Mouse (Mus musculus): ENCODE measurements at regions not wholly inside any gene's neighbourhood (a gene's known extent, or its start where the extent isn't known, plus 50 kb on each side); places are given as distances from the start of the nearest gene placed in this dataset.

- DNase-seq = no peak
These were observed 263.5 kb downstream of the Tecrl start for GRCm38 (mm10) chr5:83091483-83091882.

DNA sequence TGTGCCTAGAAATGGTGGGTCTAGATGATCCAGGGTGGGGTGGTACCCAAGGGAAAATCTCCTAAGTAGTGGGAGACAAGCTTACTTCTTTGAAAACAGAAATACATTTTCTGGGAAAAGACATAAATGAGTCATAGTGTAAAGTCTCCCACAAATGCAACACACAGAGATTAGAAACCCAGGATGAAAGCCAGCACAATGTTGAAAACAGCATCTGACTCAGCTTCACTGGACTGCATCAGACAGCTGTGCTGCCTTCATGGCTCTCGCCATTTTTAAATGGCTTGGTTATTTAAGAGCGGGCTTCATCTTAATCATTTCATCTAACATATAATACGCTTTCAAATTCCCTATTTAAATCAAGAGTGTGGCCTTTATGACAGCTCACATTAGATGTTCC, 300.2 kb downstream of the Tecrl start:
- no peak for DNase-seq

GRCm38 (mm10) chr5:83047214-83047613, 307.8 kb downstream of the Tecrl start:
- DNase-seq = no peak

DNA sequence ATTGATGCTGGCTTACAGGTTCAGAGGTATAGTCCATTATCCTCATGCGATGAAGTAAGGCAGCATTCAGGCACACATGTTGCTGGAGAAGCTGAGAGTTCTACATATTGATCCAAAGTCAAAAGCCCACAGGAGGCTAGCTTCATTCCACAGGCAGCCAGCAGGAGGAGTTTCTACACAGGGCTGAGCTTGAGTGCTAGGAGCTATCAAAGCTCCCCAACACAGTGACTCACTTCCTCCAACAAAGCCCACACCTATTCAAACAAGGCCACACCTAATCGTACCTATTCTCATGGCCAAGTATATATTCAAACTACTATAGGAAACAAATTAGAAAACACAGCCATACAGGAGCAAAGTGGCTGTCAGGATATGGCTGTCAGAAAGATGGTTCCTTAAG, 325.3 kb downstream of the Tecrl start:
- DNase-seq = no peak

DNA sequence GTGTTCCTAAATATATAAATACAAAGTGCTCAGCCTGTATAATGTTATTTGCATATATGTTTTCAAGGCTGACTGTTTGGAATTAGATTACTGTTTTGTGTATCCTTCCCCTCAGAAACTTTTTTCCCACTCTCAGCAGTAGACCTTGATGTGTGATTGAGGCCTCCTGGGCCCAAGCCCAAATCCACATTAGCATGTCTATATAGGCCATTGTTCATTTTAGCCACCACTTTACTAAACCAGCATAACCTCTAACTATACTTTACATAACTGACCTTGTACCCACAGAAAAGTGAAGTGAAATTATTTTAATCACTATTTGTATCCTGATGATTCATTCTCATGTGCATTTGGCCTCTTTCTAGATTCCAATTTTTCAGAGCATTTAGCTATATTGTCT, 349.0 kb downstream of the Tecrl start:
- DNase-seq = no peak

GRCm38 (mm10) chr5:82989056-82989455, 365.9 kb downstream of the Tecrl start:
- peak; percentile 18 for DNase-seq

- DNase-seq = no peak
These were observed 385.7 kb downstream of the Tecrl start for GRCm38 (mm10) chr5:82969315-82969714.

DNA sequence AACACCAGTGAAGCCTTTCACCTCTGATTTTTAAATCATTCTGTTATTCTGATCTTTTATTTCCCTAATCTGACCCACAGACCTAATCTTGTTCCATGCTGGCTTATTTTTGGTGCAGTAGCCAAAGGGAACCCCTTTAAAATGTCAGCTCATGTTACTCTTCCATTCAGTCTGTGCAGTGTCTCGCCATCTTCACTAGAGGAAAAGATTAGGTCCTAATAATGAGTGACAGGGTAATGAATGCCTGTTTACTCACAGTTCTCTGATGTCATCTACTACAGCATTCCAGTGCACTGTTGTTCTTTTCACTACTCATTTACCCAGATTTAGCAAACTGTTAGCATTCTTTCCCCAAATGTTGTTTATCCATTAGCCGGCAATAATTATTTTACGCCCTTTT, 388.2 kb downstream of the Tecrl start:
- DNase-seq = no peak

- DNase-seq = peak; percentile 68
These were observed 388.8 kb downstream of the Tecrl start for GRCm38 (mm10) chr5:82966180-82966579.

DNA sequence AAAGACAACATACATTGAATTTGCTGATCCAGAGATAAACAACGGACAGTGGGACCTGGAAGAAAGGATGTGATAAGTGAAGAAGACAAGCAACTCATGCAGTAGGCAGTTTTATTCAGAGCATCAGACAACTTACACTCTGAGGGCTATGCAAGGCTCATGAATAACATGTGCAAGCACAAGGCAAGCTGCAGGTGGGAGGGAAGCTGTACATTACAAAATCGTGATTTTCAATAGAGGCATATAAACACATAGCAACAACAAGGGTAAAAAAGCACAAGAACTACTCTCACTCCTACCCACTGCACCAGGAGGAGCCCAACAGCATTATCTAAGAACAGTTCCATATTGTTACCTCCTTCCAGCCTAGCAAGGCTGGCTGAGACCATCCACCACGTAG, 390.5 kb downstream of the Tecrl start:
- no peak for DNase-seq

DNA sequence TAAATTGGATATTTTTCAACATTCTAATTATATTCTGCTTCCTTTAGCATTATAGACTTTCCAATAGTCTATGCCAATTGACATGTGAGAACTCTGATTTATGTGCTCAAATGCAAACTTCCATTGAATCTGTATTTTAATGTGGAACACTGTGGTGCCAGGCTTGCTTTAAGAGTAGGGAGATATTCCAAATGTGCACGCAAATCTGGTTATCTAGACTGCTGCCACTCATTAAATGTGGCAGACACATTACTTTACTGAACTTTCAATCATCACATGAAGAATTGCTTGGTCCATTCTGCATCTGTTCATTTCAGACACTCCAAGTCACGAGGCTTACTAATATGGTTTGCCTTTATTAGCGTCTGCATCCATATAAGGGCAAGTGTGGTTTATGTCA, 399.0 kb downstream of the Tecrl start:
- no peak for DNase-seq

DNA sequence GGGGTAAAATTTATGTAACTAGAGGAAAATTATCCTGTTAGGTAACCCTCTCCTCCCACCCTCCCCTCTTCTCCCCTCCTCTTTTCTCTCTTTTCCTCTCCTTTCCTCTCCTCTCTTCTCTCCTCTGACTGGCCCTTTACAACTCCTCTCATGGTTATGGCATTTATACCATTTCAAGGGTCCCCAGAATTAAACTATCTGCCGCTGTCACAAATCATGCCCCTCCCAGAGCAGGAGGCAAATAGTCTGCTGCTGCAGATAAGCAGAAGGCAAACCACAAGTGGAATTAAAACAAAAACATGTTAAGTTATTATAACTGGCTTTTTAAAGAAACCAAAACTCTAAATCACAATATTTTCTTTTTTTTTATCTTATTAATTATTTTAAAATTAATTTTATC, 407.9 kb downstream of the Tecrl start:
- no peak for DNase-seq

DNA sequence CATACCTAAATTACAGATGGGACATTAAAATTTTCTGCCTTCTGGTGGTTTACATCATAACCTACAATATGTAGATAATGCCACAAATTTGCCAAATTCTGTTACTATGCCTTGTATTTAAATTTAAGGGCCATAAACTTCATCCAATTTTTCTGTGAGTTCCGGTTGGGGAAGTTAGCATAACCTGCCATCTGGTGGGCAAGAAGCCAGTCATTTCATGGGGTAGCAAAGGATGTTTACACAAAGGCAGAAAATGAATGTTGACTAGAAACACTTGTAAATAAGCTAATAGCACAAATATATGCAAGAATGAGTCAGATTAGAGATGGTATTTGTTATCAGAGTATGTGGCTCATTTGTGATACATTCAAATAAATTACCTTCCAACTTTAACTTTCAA, 415.2 kb downstream of the Tecrl start:
- DNase-seq = no peak

- no peak for DNase-seq
These were observed 455.6 kb downstream of the Tecrl start for GRCm38 (mm10) chr5:82899347-82899746.

DNA sequence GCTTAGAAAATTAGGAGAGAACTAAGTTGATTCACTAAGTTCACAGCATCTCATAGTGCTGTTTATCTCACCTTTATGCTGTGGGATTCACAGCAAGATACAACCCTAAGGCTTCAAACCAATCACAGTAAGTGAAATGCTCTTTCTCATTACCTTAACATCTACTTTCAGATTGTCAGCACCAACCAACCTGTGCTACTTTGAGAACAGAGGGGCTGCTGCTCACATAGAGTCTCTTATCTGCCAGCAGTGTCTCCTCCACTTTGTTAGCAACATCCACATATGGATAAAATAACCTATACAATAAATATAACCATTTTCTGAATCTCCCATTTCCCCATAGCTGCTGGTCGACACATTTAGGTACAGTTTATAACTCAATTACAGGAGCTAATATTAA, 456.1 kb downstream of the Tecrl start:
- DNase-seq = no peak

- DNase-seq = no peak
These were observed 456.6 kb downstream of the Tecrl start for GRCm38 (mm10) chr5:82898389-82898788.

- DNase-seq = no peak
These were observed 485.7 kb downstream of the Tecrl start for GRCm38 (mm10) chr5:82869264-82869663.

DNA sequence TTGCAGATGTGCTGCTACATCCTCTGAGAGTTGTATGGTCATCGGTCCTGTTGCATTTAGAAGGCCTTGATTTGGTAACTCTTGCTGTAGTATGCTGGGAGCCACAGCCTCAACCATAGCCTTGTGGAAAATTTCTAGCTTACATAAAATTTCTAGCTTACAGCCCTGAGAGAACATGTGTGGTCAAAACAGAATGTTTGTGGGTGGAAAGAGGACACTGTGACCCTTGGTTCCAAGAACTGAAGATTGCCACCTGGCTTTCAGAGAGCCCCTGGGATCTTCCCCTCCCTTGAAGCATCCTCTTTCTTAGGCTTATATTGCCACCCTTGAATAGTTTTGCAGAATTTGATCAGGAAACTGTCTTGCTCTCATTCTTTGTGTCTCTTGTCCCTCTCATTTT, 490.6 kb downstream of the Tecrl start:
- no peak for DNase-seq

DNA sequence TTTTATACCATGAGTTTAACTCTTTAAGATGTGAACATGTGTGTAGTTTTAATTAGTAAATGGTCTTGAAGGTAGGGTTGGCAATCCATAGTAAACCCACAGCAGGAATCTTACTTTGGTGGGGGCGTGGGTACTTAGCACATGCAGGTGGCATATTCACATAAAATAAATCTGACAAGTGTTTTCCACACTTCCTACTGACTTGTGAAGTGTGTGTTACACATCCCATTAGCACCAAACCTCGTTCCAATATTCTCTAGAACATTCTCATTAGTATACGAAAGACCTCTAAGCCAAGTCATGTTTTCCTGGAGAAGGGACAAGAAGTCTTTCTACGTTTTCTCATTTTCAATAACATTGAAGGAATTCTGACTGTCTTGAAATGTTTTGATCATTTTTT, 529.7 kb downstream of the Tecrl start:
- DNase-seq = no peak

DNA sequence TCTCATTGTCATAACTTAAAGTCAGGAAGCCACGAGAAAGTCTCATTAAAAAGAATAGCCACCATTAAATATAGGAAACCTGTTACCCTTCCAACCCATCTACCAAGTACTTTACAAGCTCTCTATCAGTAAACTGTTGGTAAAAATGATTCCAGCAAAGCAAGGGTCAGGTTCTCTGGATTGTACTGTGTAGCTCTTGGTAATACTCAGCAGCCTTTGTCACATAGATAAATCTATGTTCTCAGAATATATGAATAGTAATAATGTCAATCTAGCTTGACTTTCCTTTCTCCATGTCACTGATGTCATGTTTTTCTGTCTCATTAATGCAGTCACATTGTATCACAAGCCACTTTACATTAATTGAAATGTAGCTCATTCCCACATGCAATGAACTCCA, 561.8 kb downstream of the Tecrl start:
- no peak for DNase-seq

Small RNA genes in the stretch of these regions (microRNA-seq; reads per million reads assigned to microRNA genes)
- 0 reads per million in 2 experiments for gene Mir1187 (ENCODE audit: borderline replicate concordance in 2 of 2)
